Mouse (Mus musculus): ENCODE results near the gene Olfr366.
"Not testable (repeated sequence)": the region's sequence is repeated elsewhere in the genome, so short reads cannot be mapped to it uniquely, and the experiment has no call there.

The Olfr366 gene

GRCm38 (mm10) chr2:37211274-37211673 is at the start of gene Olfr366:
Olfr366 (plus strand) TSS chr2:37211574.
- no peak for DNase-seq

- DNase-seq, result no peak
Observed at GRCm38 (mm10) chr2:37187898-37188297, 23.5 kb upstream of the Olfr366 start, which contains the start of gene Olfr365. Olfr365 (plus strand) TSS chr2:37188198.

- not testable (repeated sequence) for DNase-seq
Observed at GRCm38 (mm10) chr2:37261781-37262180, 50.4 kb downstream of the Olfr366 start.
